Mouse (Mus musculus): ENCODE data around the gene Gm5678.

- TF ChIP-seq CTCF (IDR thresholded peaks at IDR 0.05; ENCODE audit: insufficient read depth, low read depth, low read length) (no peak), POLR2A (IDR thresholded peaks at IDR 0.05; ENCODE audit: insufficient read depth, low read depth, low read length) (no peak)
Observed at GRCm38 (mm10) chr16:93669521-93669920, 41.6 kb downstream of the Gm5678 start.
